Mouse (Mus musculus): ENCODE results near the gene Neurl4. TPM values are rescaled to one million over a fixed set of nuclear protein-coding genes. Genes with fewer than 3 reads are reported as not detected.
"Not testable (repeated sequence)": the region's sequence is repeated elsewhere in the genome, so short reads cannot be mapped to it uniquely, and the experiment has no call there.

Gene Neurl4
- total RNA-seq, 2 experiments from 2014 or later, result 114 to 121 TPM

- intact Hi-C loops (cut with DNase I), result no loop called here
- no peak for DNase-seq (ENCODE audit: low spot score in 2 of 2)
These were observed 40.1 kb downstream of the Neurl4 start for GRCm38 (mm10) chr11:69940962-69941361.

GRCm38 (mm10) chr11:69945216-69945615 lies 44.3 kb downstream of the Neurl4 start:
- intact Hi-C loops (cut with DNase I), result no loop called here
- DNase-seq (ENCODE audit: low spot score in 2 of 2), result no peak

- intact Hi-C loops (cut with DNase I), result no loop called here
- no peak for DNase-seq (ENCODE audit: low spot score in 2 of 2)
These were observed 45.4 kb downstream of the Neurl4 start for GRCm38 (mm10) chr11:69945997-69946891.

GRCm38 (mm10) chr11:69947337-69948065 lies 46.6 kb downstream of the Neurl4 start:
- DNase-seq (ENCODE audit: low spot score in 2 of 2), result no peak
- intact Hi-C loops (cut with DNase I), result loop anchor here (2.0 kb wide), 1 partner anchor 13 kb away; the partner anchor contains the start of gene Ybx2

- intact Hi-C loops (cut with DNase I), result loop anchor here (2.0 kb wide), 1 partner anchor 13 kb away; the partner anchor contains the start of gene Ybx2
- peak; percentile 35 to 50 for DNase-seq (ENCODE audit: low spot score in 2 of 2)
These were observed 47.3 kb downstream of the Neurl4 start, which contains the start of gene Slc2a4 for GRCm38 (mm10) chr11:69948066-69948762. Slc2a4 (minus strand) TSS chr11:69948188.

- intact Hi-C loops (cut with DNase I), result loop anchor here (2.0 kb wide), 1 partner anchor 14 kb away; the partner anchor contains the start of gene Ybx2
- peak; percentile 59 to 70 for DNase-seq (ENCODE audit: low spot score in 2 of 2)
These were observed 47.9 kb downstream of the Neurl4 start for GRCm38 (mm10) chr11:69948763-69949150.

GRCm38 (mm10) chr11:69950807-69951459 lies 50.1 kb downstream of the Neurl4 start:
- intact Hi-C loops (cut with DNase I), result no loop called here
- DNase-seq (ENCODE audit: low spot score in 2 of 2), result no peak

- intact Hi-C loops (cut with DNase I), result no loop called here
- DNase-seq (ENCODE audit: low spot score in 2 of 2), result no peak
These were observed 51.4 kb downstream of the Neurl4 start for GRCm38 (mm10) chr11:69952274-69952673.

- intact Hi-C loops (cut with DNase I), result no loop called here
- no peak for DNase-seq (ENCODE audit: low spot score in 2 of 2)
These were observed 52.5 kb downstream of the Neurl4 start for GRCm38 (mm10) chr11:69953267-69953915.

- intact Hi-C loops (cut with DNase I); DNase-seq (ENCODE audit: low spot score in 2 of 2): not testable (repeated sequence)
These were observed 54.7 kb downstream of the Neurl4 start for GRCm38 (mm10) chr11:69955618-69956017.

- intact Hi-C loops (cut with DNase I), result no loop called here
- DNase-seq (ENCODE audit: low spot score in 2 of 2), result no peak
These were observed 55.3 kb downstream of the Neurl4 start for GRCm38 (mm10) chr11:69956218-69956617.

- no peak for DNase-seq (ENCODE audit: low spot score in 2 of 2)
- intact Hi-C loops (cut with DNase I), result no loop called here
These were observed 59.7 kb downstream of the Neurl4 start for GRCm38 (mm10) chr11:69960616-69961015.

GRCm38 (mm10) chr11:69961841-69962240 lies 61.0 kb downstream of the Neurl4 start:
- intact Hi-C loops (cut with DNase I), result no loop called here
- no peak for DNase-seq (ENCODE audit: low spot score in 2 of 2)

Small RNA genes within 50 kb of the gene (microRNA-seq; reads per million reads assigned to microRNA genes)
- not detected for gene Mir6924

Other genes starting within 250 kb of the Neurl4 start
- under 1 TPM in 1 of 2 experiments, not detected in 1; 0.39 TPM for gene Sox15, start 245.8 kb upstream of the Neurl4 start, total RNA-seq (2021)
- gene Mpdu1, start 238.4 kb upstream of the Neurl4 start, total RNA-seq (2021), result 10 to 100 TPM; 59.8 to 62.3 TPM
- gene Cd68, start 234.9 kb upstream of the Neurl4 start, total RNA-seq (2021), result 10 to 100 TPM; 14.9 to 15.1 TPM
- gene Eif4a1, start 228.6 kb upstream of the Neurl4 start, total RNA-seq (2021), result 100 to 1,000 TPM; 276 to 285 TPM
- 100 to 1,000 TPM in 1 of 2 experiments, 10 to 100 TPM in 1; 84.3 to 114 TPM for gene Senp3, start 219.0 kb upstream of the Neurl4 start, total RNA-seq (2021)
- gene Tnfsf13, start 215.3 kb upstream of the Neurl4 start, total RNA-seq (2021), result 1 to 10 TPM; 2.3 to 2.6 TPM
- gene Tnfsf12, start 205.2 kb upstream of the Neurl4 start, total RNA-seq (2021), result 10 to 100 TPM in 1 of 2 experiments, 1 to 10 TPM in 1; 7.2 to 12.3 TPM
- gene Tnfsfm13, start 205.0 kb upstream of the Neurl4 start, total RNA-seq (2021), result 1 to 10 TPM; 1.7 to 3.0 TPM
- gene Polr2a, start 142.4 kb upstream of the Neurl4 start, total RNA-seq (2021), result 10 to 100 TPM; 53.5 to 59.7 TPM
- not detected for gene Slc35g3, start 139.1 kb upstream of the Neurl4 start, total RNA-seq (2021)
- 100 to 1,000 TPM; 122 to 127 TPM for gene Zbtb4, start 135.2 kb upstream of the Neurl4 start, total RNA-seq (2021)
- under 1 TPM; 0.66 to 0.81 TPM for gene Chrnb1, start 105.1 kb upstream of the Neurl4 start, total RNA-seq (2021)
- gene Fgf11, start 99.2 kb upstream of the Neurl4 start, total RNA-seq (2021), result 10 to 100 TPM; 14.1 to 18.7 TPM
- gene Tmem102, start 95.4 kb upstream of the Neurl4 start, total RNA-seq (2021), result not detected
- not detected for gene Gm39566, start 85.8 kb upstream of the Neurl4 start, total RNA-seq (2021)
- gene Spem2, start 82.6 kb upstream of the Neurl4 start, total RNA-seq (2021), result not detected
- gene Spem1, start 78.9 kb upstream of the Neurl4 start, total RNA-seq (2021), result under 1 TPM; 0.52 TPM
- 100 to 1,000 TPM; 239 to 241 TPM for gene Nlgn2, start 63.3 kb upstream of the Neurl4 start, total RNA-seq (2021)
- 100 to 1,000 TPM; 111 to 130 TPM for gene Tmem256, start 62.6 kb upstream of the Neurl4 start, total RNA-seq (2021)
- gene Plscr3, start 54.7 kb upstream of the Neurl4 start, total RNA-seq (2021), result 10 to 100 TPM; 18.4 to 18.7 TPM
- not detected for gene Tnk1, start 42.3 kb upstream of the Neurl4 start, total RNA-seq (2021)
- gene Tmem95, start 23.1 kb upstream of the Neurl4 start, total RNA-seq (2021), result not detected
- 1 to 10 TPM in 1 of 2 experiments, under 1 TPM in 1; 0.93 to 1.3 TPM for gene Kctd11, start 19.7 kb upstream of the Neurl4 start, total RNA-seq (2021)
- under 1 TPM in 1 of 2 experiments, not detected in 1; 0.27 TPM for gene Acap1, start 5.5 kb upstream of the Neurl4 start, total RNA-seq (2021)
- gene 2810408A11Rik, start 85 bp upstream of the Neurl4 start, total RNA-seq (2021), result under 1 TPM in 1 of 2 experiments, not detected in 1; 0.64 TPM
- gene Gps2, start 12.8 kb downstream of the Neurl4 start, total RNA-seq (2021), result 10 to 100 TPM; 25.9 to 32.4 TPM
- 100 to 1,000 TPM; 406 to 453 TPM for gene Eif5a, start 20.9 kb downstream of the Neurl4 start, total RNA-seq (2021)
- gene Ybx2, start 34.7 kb downstream of the Neurl4 start, total RNA-seq (2021), result 10 to 100 TPM in 1 of 2 experiments, 1 to 10 TPM in 1; 4.6 to 14.7 TPM
- 1 to 10 TPM; 3.6 to 4.4 TPM for gene Slc2a4, start 47.1 kb downstream of the Neurl4 start, total RNA-seq (2021)
- gene Cldn7, start 63.7 kb downstream of the Neurl4 start, total RNA-seq (2021), result not detected
- 100 to 1,000 TPM; 112 to 128 TPM for gene Ctdnep1, start 80.1 kb downstream of the Neurl4 start, total RNA-seq (2021)
- gene Elp5, start 81.4 kb downstream of the Neurl4 start, total RNA-seq (2021), result 10 to 100 TPM; 79.2 to 88.5 TPM
- gene Gabarap, start 90.1 kb downstream of the Neurl4 start, total RNA-seq (2021), result 100 to 1,000 TPM; 199 to 219 TPM
- gene Phf23, start 94.7 kb downstream of the Neurl4 start, total RNA-seq (2021), result 10 to 100 TPM; 41.3 to 46.1 TPM
- 10 to 100 TPM; 25.4 to 36.0 TPM for gene Dvl2, start 99.5 kb downstream of the Neurl4 start, total RNA-seq (2021)
- gene Acadvl, start 114.3 kb downstream of the Neurl4 start, total RNA-seq (2021), result 10 to 100 TPM; 54.3 to 58.5 TPM
- 100 to 1,000 TPM; 867 to 894 TPM for gene Dlg4, start 115.9 kb downstream of the Neurl4 start, total RNA-seq (2021)
- 1 to 10 TPM in 1 of 2 experiments, under 1 TPM in 1; 0.99 to 1.1 TPM for gene Asgr1, start 153.0 kb downstream of the Neurl4 start, total RNA-seq (2021)
- gene Asgr2, start 191.6 kb downstream of the Neurl4 start, total RNA-seq (2021), result not detected
- 1 to 10 TPM in 1 of 2 experiments, under 1 TPM in 1; 0.72 to 1.4 TPM for gene Mgl2, start 229.3 kb downstream of the Neurl4 start, total RNA-seq (2021)